Mouse (Mus musculus) erythroblast, embryonic 14.5 days (primary cell): ENCODE data around the gene Egfem1.

Experiments used
- GATA1 ChIP-seq: IDR thresholded peaks from 2 replicates; pipeline ENCODE4 v1.6.1; 2012; ENCODE audit warnings: low read length, inconsistent platforms, mixed read lengths
- TAL1 ChIP-seq: IDR thresholded peaks from 3 replicates; pipeline ENCODE4 v1.6.1; 2012; ENCODE audit warnings: low read length, inconsistent platforms, mixed read lengths

- TF ChIP-seq TAL1 = no peak
- no peak for TF ChIP-seq GATA1
These were observed 210.4 kb downstream of the Egfem1 start for GRCm38 (mm10) chr3:29292251-29292650.
